Mouse (Mus musculus): Measurements from ENCODE around the gene Hfe2.

DNA sequence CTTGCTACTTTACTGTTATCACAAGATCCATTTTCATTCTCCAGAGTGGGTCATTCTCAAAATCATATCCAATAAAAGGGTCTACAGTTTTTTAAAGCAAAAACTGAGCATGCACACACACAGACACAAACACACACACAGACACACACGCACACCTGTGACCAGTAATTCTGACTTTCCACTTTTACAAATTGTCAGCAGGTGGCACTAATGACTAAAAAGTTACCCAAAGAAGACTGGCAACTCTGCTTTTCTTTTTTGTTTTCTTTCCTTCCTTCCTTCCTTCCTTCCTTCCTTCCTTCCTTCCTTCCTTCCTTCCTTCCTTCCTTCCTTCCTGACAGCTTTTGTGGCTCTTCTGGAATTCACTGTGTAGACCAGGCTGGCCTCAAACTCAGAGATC, 20.6 kb downstream of the Hfe2 start:
- no peak for TF ChIP-seq POLR2A (IDR thresholded peaks at IDR 0.05; ENCODE audit: extremely low read depth, insufficient read depth, low read length)
- no peak for TF ChIP-seq CTCF (IDR thresholded peaks at IDR 0.05; ENCODE audit: low read depth, low read length)

All from liver, adult 2 months (tissue).